Mouse (Mus musculus): Measurements from ENCODE around the gene Clec12a. TPM values are rescaled to one million over a fixed set of nuclear protein-coding genes. Genes with fewer than 3 reads are reported as not detected.
"Not testable (repeated sequence)": the region's sequence is repeated elsewhere in the genome, so short reads cannot be mapped to it uniquely, and the experiment has no call there.

Gene Clec12a
- polyA plus RNA-seq (2012; fragmentation: generic; extraction: Trizol): not detected

- not testable (repeated sequence) for H3K79me2 ChIP-seq (ENCODE audit: control insufficient read depth, insufficient read depth); H3K4me3 ChIP-seq; H3ac ChIP-seq (ENCODE audit: control insufficient read depth, insufficient read length); H3K4me2 ChIP-seq (ENCODE audit: low read depth); H3K36me3 ChIP-seq (ENCODE audit: control insufficient read depth, insufficient read depth); H3K27me3 ChIP-seq (ENCODE audit: control insufficient read depth, insufficient read depth, insufficient read length)
These were observed at the start of gene Clec12a for GRCm38 (mm10) chr6:129342391-129342790. Gene Clec12a, plus strand, starts transcription at chr6:129342691.

GRCm38 (mm10) chr6:129304180-129304579 lies 38.3 kb upstream of the Clec12a start:
- H3K4me2 ChIP-seq (ENCODE audit: low read depth): no peak overlapping the region
- H3K27me3 ChIP-seq (ENCODE audit: control insufficient read depth, insufficient read depth, insufficient read length): no peaks in the 10 kb centered on the region
- H3K36me3 ChIP-seq (ENCODE audit: control insufficient read depth, insufficient read depth): no peaks in the 10 kb centered on the region
- no peak overlapping the region for H3K4me3 ChIP-seq
- TF ChIP-seq CEBPB (IDR thresholded peaks at IDR 0.05; ENCODE audit: insufficient read depth, poor library complexity, severe bottlenecking) (no peak), TCF12 (IDR thresholded peaks at IDR 0.05; ENCODE audit: insufficient read depth, poor library complexity, severe bottlenecking) (no peak), POLR2AphosphoS2 (IDR thresholded peaks at IDR 0.05; ENCODE audit: insufficient read length, low read depth) (no peak), MYOG (IDR thresholded peaks at IDR 0.05; ENCODE audit: control insufficient read depth in 1 of 3, insufficient read depth in 1 of 3, insufficient read length in 2 of 3, low read depth in 2 of 3) (no peak), MAX (IDR thresholded peaks at IDR 0.05; ENCODE audit: low read depth) (no peak), TCF3 (IDR thresholded peaks at IDR 0.05; ENCODE audit: insufficient read length, low read depth) (no peak), MYOD1 (IDR thresholded peaks at IDR 0.05; ENCODE audit: control insufficient read depth in 1 of 3, insufficient read length in 2 of 3, low read depth in 2 of 3) (no peak)
- no peaks in the 10 kb centered on the region for H3K79me2 ChIP-seq (ENCODE audit: control insufficient read depth, insufficient read depth)
- H3ac ChIP-seq (ENCODE audit: control insufficient read depth, insufficient read length): no peak overlapping the region

GRCm38 (mm10) chr6:129312499-129312898 lies 30.0 kb upstream of the Clec12a start:
- Histone ChIP-seq H3ac (ENCODE audit: control insufficient read depth, insufficient read length) (no peak overlapping the region), H3K4me3 (no peak overlapping the region), H3K4me2 (ENCODE audit: low read depth) (no peak overlapping the region), H3K27me3 (ENCODE audit: control insufficient read depth, insufficient read depth, insufficient read length) (no peaks in the 10 kb centered on the region), H3K36me3 (ENCODE audit: control insufficient read depth, insufficient read depth) (no peaks in the 10 kb centered on the region), H3K79me2 (ENCODE audit: control insufficient read depth, insufficient read depth) (no peaks in the 10 kb centered on the region)
- no peak for TF ChIP-seq CEBPB (IDR thresholded peaks at IDR 0.05; ENCODE audit: insufficient read depth, poor library complexity, severe bottlenecking)
- TF ChIP-seq E2F4 (IDR thresholded peaks at IDR 0.05; ENCODE audit: insufficient read depth): no peak
- TF ChIP-seq TCF12 (IDR thresholded peaks at IDR 0.05; ENCODE audit: insufficient read depth, poor library complexity, severe bottlenecking): no peak
- TF ChIP-seq SRF (IDR thresholded peaks at IDR 0.05; ENCODE audit: control insufficient read depth, insufficient read length, low read depth): no peak
- no peak for TF ChIP-seq TCF3 (IDR thresholded peaks at IDR 0.05; ENCODE audit: insufficient read length, low read depth)
- TF ChIP-seq REST (IDR thresholded peaks at IDR 0.05; ENCODE audit: insufficient read depth, insufficient read length): no peak
- TF ChIP-seq MYOD1 (IDR thresholded peaks at IDR 0.05; ENCODE audit: control insufficient read depth in 1 of 3, insufficient read length in 2 of 3, low read depth in 2 of 3): no peak
- TF ChIP-seq USF1 (IDR thresholded peaks at IDR 0.05; ENCODE audit: low read depth): no peak
- TF ChIP-seq MAX (IDR thresholded peaks at IDR 0.05; ENCODE audit: low read depth): no peak
- TF ChIP-seq POLR2AphosphoS2 (IDR thresholded peaks at IDR 0.05; ENCODE audit: insufficient read length, low read depth): no peak

- no peak overlapping the region for H3ac ChIP-seq (ENCODE audit: control insufficient read depth, insufficient read length)
- TF ChIP-seq POLR2A (IDR thresholded peaks at IDR 0.05; ENCODE audit: insufficient read length, low read depth) (no peak), REST (IDR thresholded peaks at IDR 0.05; ENCODE audit: insufficient read depth, insufficient read length) (no peak), MYOD1 (IDR thresholded peaks at IDR 0.05; ENCODE audit: control insufficient read depth in 1 of 3, insufficient read length in 2 of 3, low read depth in 2 of 3) (no peak), MAX (IDR thresholded peaks at IDR 0.05; ENCODE audit: low read depth) (no peak), TCF3 (IDR thresholded peaks at IDR 0.05; ENCODE audit: insufficient read length, low read depth) (no peak), USF1 (IDR thresholded peaks at IDR 0.05; ENCODE audit: low read depth) (no peak), POLR2AphosphoS2 (IDR thresholded peaks at IDR 0.05; ENCODE audit: insufficient read length, low read depth) (no peak), SRF (IDR thresholded peaks at IDR 0.05; ENCODE audit: control insufficient read depth, insufficient read length, low read depth) (no peak), MYOG (IDR thresholded peaks at IDR 0.05; ENCODE audit: control insufficient read depth in 1 of 3, insufficient read depth in 1 of 3, insufficient read length in 2 of 3, low read depth in 2 of 3) (no peak), CEBPB (IDR thresholded peaks at IDR 0.05; ENCODE audit: insufficient read depth, poor library complexity, severe bottlenecking) (no peak), E2F4 (IDR thresholded peaks at IDR 0.05; ENCODE audit: insufficient read depth) (no peak), TCF12 (IDR thresholded peaks at IDR 0.05; ENCODE audit: insufficient read depth, poor library complexity, severe bottlenecking) (no peak)
- no peaks in the 10 kb centered on the region for H3K36me3 ChIP-seq (ENCODE audit: control insufficient read depth, insufficient read depth)
- H3K27me3 ChIP-seq (ENCODE audit: control insufficient read depth, insufficient read depth, insufficient read length): no peaks in the 10 kb centered on the region
- no peak overlapping the region for H3K4me3 ChIP-seq
- H3K4me2 ChIP-seq (ENCODE audit: low read depth): no peak overlapping the region
- no peaks in the 10 kb centered on the region for H3K79me2 ChIP-seq (ENCODE audit: control insufficient read depth, insufficient read depth)
These were observed 27.8 kb upstream of the Clec12a start for GRCm38 (mm10) chr6:129314655-129315168.

GRCm38 (mm10) chr6:129315698-129316097 lies 26.8 kb upstream of the Clec12a start:
- Histone ChIP-seq H3ac (ENCODE audit: control insufficient read depth, insufficient read length) (no peak overlapping the region), H3K27me3 (ENCODE audit: control insufficient read depth, insufficient read depth, insufficient read length) (no peaks in the 10 kb centered on the region), H3K36me3 (ENCODE audit: control insufficient read depth, insufficient read depth) (no peaks in the 10 kb centered on the region), H3K79me2 (ENCODE audit: control insufficient read depth, insufficient read depth) (no peaks in the 10 kb centered on the region), H3K4me3 (no peak overlapping the region), H3K4me2 (ENCODE audit: low read depth) (no peak overlapping the region)
- TF ChIP-seq MYOG (IDR thresholded peaks at IDR 0.05; ENCODE audit: control insufficient read depth in 1 of 3, insufficient read depth in 1 of 3, insufficient read length in 2 of 3, low read depth in 2 of 3) (no peak), TCF12 (IDR thresholded peaks at IDR 0.05; ENCODE audit: insufficient read depth, poor library complexity, severe bottlenecking) (no peak), SRF (IDR thresholded peaks at IDR 0.05; ENCODE audit: control insufficient read depth, insufficient read length, low read depth) (no peak), CEBPB (IDR thresholded peaks at IDR 0.05; ENCODE audit: insufficient read depth, poor library complexity, severe bottlenecking) (no peak), POLR2A (IDR thresholded peaks at IDR 0.05; ENCODE audit: insufficient read length, low read depth) (no peak), POLR2AphosphoS2 (IDR thresholded peaks at IDR 0.05; ENCODE audit: insufficient read length, low read depth) (no peak), TCF3 (IDR thresholded peaks at IDR 0.05; ENCODE audit: insufficient read length, low read depth) (no peak), MAX (IDR thresholded peaks at IDR 0.05; ENCODE audit: low read depth) (no peak), REST (IDR thresholded peaks at IDR 0.05; ENCODE audit: insufficient read depth, insufficient read length) (no peak)

Data from myocyte (in vitro differentiated cells).